Mouse (Mus musculus) forebrain, embryonic 11.5 days (tissue): ENCODE data around the gene Hoxa11. TPM values are rescaled to one million over a fixed set of nuclear protein-coding genes. Genes with fewer than 3 reads are reported as not detected.

Source experiments
- ATAC-seq: fragments of 200-750 bp; cut with Nextera tagmentation; replicated peaks from 2 replicates; pipeline ENCODE4 v1.8.0; 2017; ENCODE audit warnings: moderate TSS enrichment; ENCODE audit not compliant: low FRiP score
- DNase-seq: peaks from one replicate; pipeline ENCODE4 v3.0.0-alpha.2; 2017; ENCODE audit warnings: low spot score
- H3K27ac ChIP-seq: fragments of 300-500 bp; sonication (generic); 2 replicates; pipeline ENCODE4 v1.5.1; 2014; ENCODE audit warnings: low read depth, low read length
- H3K27me3 ChIP-seq: fragments of 300-500 bp; sonication (generic); 2 replicates; pipeline ENCODE4 v1.6.1; 2014; ENCODE audit warnings: mild to moderate bottlenecking, low read length, mixed read lengths; ENCODE audit not compliant: control insufficient read depth, insufficient read depth
- H3K36me3 ChIP-seq: fragments of 300-500 bp; sonication (generic); 2 replicates; pipeline ENCODE4 v1.6.1; 2014; ENCODE audit warnings: mild to moderate bottlenecking, low read length, moderate library complexity, mixed read lengths; ENCODE audit not compliant: control insufficient read depth, insufficient read depth
- H3K4me1 ChIP-seq: fragments of 300-500 bp; sonication (generic); replicated peaks from 2 replicates; pipeline ENCODE4 v1.6.1; 2014; ENCODE audit warnings: low read length, mixed read lengths; ENCODE audit not compliant: control insufficient read depth, insufficient read depth
- H3K4me2 ChIP-seq: fragments of 300-500 bp; sonication (generic); 2 replicates; pipeline ENCODE4 v1.6.1; 2014; ENCODE audit warnings: low read depth, mild to moderate bottlenecking, low read length, moderate library complexity, mixed read lengths; ENCODE audit not compliant: severe bottlenecking
- H3K4me3 ChIP-seq: fragments of 300-500 bp; sonication (generic); 2 replicates; pipeline ENCODE4 v1.5.1; 2014; ENCODE audit warnings: low read depth, low read length
- H3K9ac ChIP-seq: fragments of 300-500 bp; sonication (generic); 2 replicates; pipeline ENCODE4 v1.6.1; 2014; ENCODE audit warnings: low read length
- H3K9me3 ChIP-seq: fragments of 300-500 bp; sonication (generic); 2 replicates; pipeline ENCODE4 v1.6.1; 2016; ENCODE audit warnings: low read length, mixed read lengths; ENCODE audit not compliant: control insufficient read depth
- WGBS: fragments of 180-500 bp; shearing (Covaris S2); extraction: QIAGEN DNeasy Blood & Tissue Kit; methylation state at CpG from one replicate; pipeline ENCODE4 v1.1.7; 2014; 5-methylcytosine and 5-hydroxymethylcytosine counted together
- polyA plus RNA-seq: library from polyadenylated mRNA; unstranded; fragments of >200 nt; fragmentation: Nextera tagmentation; extraction: Ambion mirVana; gene quantifications from 2 replicates; pipeline ENCODE4 v1.2.1, GENCODE M21; 2014

Gene Hoxa11
- polyA plus RNA-seq, 1 experiment from 2014 or later = not detected

- ATAC-seq = no peak
- 4% methylated on average over 8 of the region's 8 CpGs for WGBS
- no peak for DNase-seq
Observed at GRCm38 (mm10) chr6:52275563-52276280, 30.1 kb upstream of the Hoxa11 start.

GRCm38 (mm10) chr6:52274576-52274975 is 29.0 kb upstream of the Hoxa11 start:
- no peak for DNase-seq
- WGBS = 2% methylated on average over 11 of the region's 11 CpGs

More at GRCm38 (mm10) chr6:52275563-52276280, 30.1 kb upstream of the Hoxa11 start:
- Histone ChIP-seq H3K4me3 (no peak overlapping the region), H3K27me3 (peaks cover 74% of the 10 kb centered on the region), H3K9ac (no peak overlapping the region), H3K4me2 (no peak overlapping the region), H3K9me3 (no peaks in the 10 kb centered on the region), H3K4me1 (no peaks in the 10 kb centered on the region), H3K36me3 (no peaks in the 10 kb centered on the region), H3K27ac (no peak overlapping the region)

GRCm38 (mm10) chr6:52273656-52274280 is 28.2 kb upstream of the Hoxa11 start:
- peaks cover 92% of the 10 kb centered on the region for H3K27me3 ChIP-seq
- DNase-seq (peak; percentile 64), ATAC-seq (no peak)
- H3K27ac ChIP-seq = no peak overlapping the region
- H3K36me3 ChIP-seq = no peaks in the 10 kb centered on the region
- 1% methylated on average over 22 of the region's 22 CpGs for WGBS
- H3K4me3 ChIP-seq = no peak overlapping the region
- H3K9ac ChIP-seq = no peak overlapping the region
- no peaks in the 10 kb centered on the region for H3K9me3 ChIP-seq
- no peak overlapping the region for H3K4me2 ChIP-seq
- no peaks in the 10 kb centered on the region for H3K4me1 ChIP-seq

More at GRCm38 (mm10) chr6:52274576-52274975, 29.0 kb upstream of the Hoxa11 start:
- H3K4me3 ChIP-seq = no peak overlapping the region
- no peak overlapping the region for H3K9ac ChIP-seq
- no peak for ATAC-seq
- H3K27me3 ChIP-seq = peaks cover 86% of the 10 kb centered on the region
- H3K4me1 ChIP-seq = no peaks in the 10 kb centered on the region
- no peak overlapping the region for H3K27ac ChIP-seq
- no peak overlapping the region for H3K4me2 ChIP-seq
- no peaks in the 10 kb centered on the region for H3K36me3 ChIP-seq
- H3K9me3 ChIP-seq = no peaks in the 10 kb centered on the region

GRCm38 (mm10) chr6:52272766-52273655 is 27.4 kb upstream of the Hoxa11 start:
- Histone ChIP-seq H3K36me3 (no peaks in the 10 kb centered on the region), H3K4me3 (no peak overlapping the region), H3K4me1 (no peaks in the 10 kb centered on the region), H3K27me3 (peaks cover 98% of the 10 kb centered on the region), H3K4me2 (no peak overlapping the region), H3K9me3 (no peaks in the 10 kb centered on the region), H3K9ac (no peak overlapping the region), H3K27ac (no peak overlapping the region)
- DNase-seq (no peak), ATAC-seq (no peak)
- 2% methylated on average over 22 of the region's 22 CpGs for WGBS

GRCm38 (mm10) chr6:52270494-52271480 is 25.2 kb upstream of the Hoxa11 start:
- Histone ChIP-seq H3K36me3 (no peaks in the 10 kb centered on the region), H3K27ac (no peak overlapping the region), H3K9me3 (no peaks in the 10 kb centered on the region), H3K9ac (no peak overlapping the region), H3K4me2 (no peak overlapping the region), H3K4me1 (no peaks in the 10 kb centered on the region), H3K4me3 (no peak overlapping the region), H3K27me3 (peaks cover 95% of the 10 kb centered on the region)
- ATAC-seq (no peak), DNase-seq (peak; percentile 80)
- WGBS = 5% methylated on average over 23 of the region's 23 CpGs

GRCm38 (mm10) chr6:52268756-52269155 is 23.1 kb upstream of the Hoxa11 start:
- Histone ChIP-seq H3K9ac (no peak overlapping the region), H3K36me3 (no peaks in the 10 kb centered on the region), H3K9me3 (no peaks in the 10 kb centered on the region), H3K27ac (no peak overlapping the region), H3K4me1 (no peaks in the 10 kb centered on the region), H3K4me2 (no peak overlapping the region), H3K4me3 (no peak overlapping the region), H3K27me3 (peaks cover 95% of the 10 kb centered on the region)
- 4% methylated on average over 3 of the region's 3 CpGs for WGBS
- ATAC-seq (no peak), DNase-seq (peak; percentile 43)

- Histone ChIP-seq H3K4me3 (no peak overlapping the region), H3K4me1 (no peaks in the 10 kb centered on the region), H3K36me3 (no peaks in the 10 kb centered on the region), H3K9me3 (no peaks in the 10 kb centered on the region), H3K27ac (no peak overlapping the region), H3K9ac (no peak overlapping the region), H3K27me3 (peaks cover 95% of the 10 kb centered on the region), H3K4me2 (no peak overlapping the region)
- 2% methylated on average over 7 of the region's 7 CpGs for WGBS
- DNase-seq = peak; percentile 39
- no peak for ATAC-seq
Observed at GRCm38 (mm10) chr6:52268341-52268740, 22.7 kb upstream of the Hoxa11 start.

- ATAC-seq (no peak), DNase-seq (peak; percentile 41)
- Histone ChIP-seq H3K27ac (no peak overlapping the region), H3K4me2 (no peak overlapping the region), H3K9ac (no peak overlapping the region), H3K9me3 (no peaks in the 10 kb centered on the region), H3K4me1 (no peaks in the 10 kb centered on the region), H3K36me3 (no peaks in the 10 kb centered on the region), H3K27me3 (peaks cover 95% of the 10 kb centered on the region), H3K4me3 (no peak overlapping the region)
- WGBS = 3% methylated on average over 3 of the region's 3 CpGs
Observed at GRCm38 (mm10) chr6:52267691-52268090, 22.1 kb upstream of the Hoxa11 start.
